Mouse (Mus musculus) intestine, embryonic 16.5 days (tissue): ENCODE data around the gene Rpl19. TPM values are rescaled to one million over a fixed set of nuclear protein-coding genes. Genes with fewer than 3 reads are reported as not detected.

Experiments used
- ATAC-seq: fragments of 200-750 bp; cut with Nextera tagmentation; 2 replicates; pipeline ENCODE4 v1.8.0; 2017; ENCODE audit warnings: moderate TSS enrichment, moderate library complexity
- H3K27ac ChIP-seq: fragments of 300-500 bp; sonication (generic); 2 replicates; pipeline ENCODE4 v1.5.1; 2014; ENCODE audit warnings: mild to moderate bottlenecking, low read length
- H3K27me3 ChIP-seq: fragments of 300-500 bp; sonication (generic); replicated peaks from 2 replicates; pipeline ENCODE4 v1.6.1; 2014; ENCODE audit warnings: low read length, control low read depth, mixed read lengths; ENCODE audit not compliant: control insufficient read depth, insufficient read depth
- H3K36me3 ChIP-seq: fragments of 300-500 bp; sonication (generic); 2 replicates; pipeline ENCODE4 v1.6.1; 2014; ENCODE audit warnings: low read length, control low read depth; ENCODE audit not compliant: control insufficient read depth, insufficient read depth
- H3K4me1 ChIP-seq: fragments of 300-500 bp; sonication (generic); 2 replicates; pipeline ENCODE4 v1.6.1; 2014; ENCODE audit warnings: low read length, control low read depth, mixed read lengths; ENCODE audit not compliant: control insufficient read depth, insufficient read depth
- H3K4me2 ChIP-seq: fragments of 300-500 bp; sonication (generic); 2 replicates; pipeline ENCODE4 v1.6.1; 2014; ENCODE audit warnings: low read depth, low read length, control low read depth
- H3K4me3 ChIP-seq: fragments of 300-500 bp; sonication (generic); 2 replicates; pipeline ENCODE4 v1.5.1; 2014; ENCODE audit warnings: mild to moderate bottlenecking, low read length
- H3K9ac ChIP-seq: fragments of 300-500 bp; sonication (generic); 2 replicates; pipeline ENCODE4 v1.6.1; 2014; ENCODE audit warnings: low read depth, low read length
- H3K9me3 ChIP-seq: fragments of 300-500 bp; sonication (generic); 2 replicates; pipeline ENCODE4 v1.6.1; 2016; ENCODE audit warnings: low read length, control low read depth; ENCODE audit not compliant: control insufficient read depth
- whole genome bisulfite sequencing: fragments of 180-500 bp; shearing (Covaris S2); extraction: QIAGEN DNeasy Blood & Tissue Kit; methylation state at CpG from one replicate; pipeline ENCODE4 v1.1.7; 2014; 5-methylcytosine and 5-hydroxymethylcytosine counted together
- polyA plus RNA-seq: library from polyadenylated mRNA; unstranded; fragments of >200 nt; fragmentation: Nextera tagmentation; extraction: Ambion mirVana; gene quantifications from 2 replicates; pipeline ENCODE4 v1.2.1, GENCODE M21; 2015

The Rpl19 gene
- polyA plus RNA-seq, 1 experiment from 2014 or later: 1,058 TPM

GRCm38 (mm10) chr11:97986738-97987465 lies 39.6 kb upstream of the Rpl19 start:
- Histone ChIP-seq H3K9me3 (no peaks in the 10 kb centered on the region), H3K4me3 (peak overlapping the region; percentile 92), H3K4me2 (peak overlapping the region; percentile 95), H3K27me3 (peaks cover 18% of the 10 kb centered on the region), H3K36me3 (no peaks in the 10 kb centered on the region), H3K9ac (peak overlapping the region; percentile 68), H3K27ac (no peak overlapping the region), H3K4me1 (peaks cover 15% of the 10 kb centered on the region)
- ATAC-seq: no peak
- WGBS: 31% methylated on average over 12 of the region's 17 CpGs

- WGBS: under 1% methylated on average over 42 of the region's 42 CpGs
- Histone ChIP-seq H3K36me3 (no peaks in the 10 kb centered on the region), H3K4me3 (peak overlapping the region; percentile 92), H3K9me3 (no peaks in the 10 kb centered on the region), H3K4me2 (peak overlapping the region; percentile 95), H3K9ac (peak overlapping the region; percentile 84), H3K27ac (peak overlapping the region; percentile 91), H3K27me3 (peaks cover 18% of the 10 kb centered on the region), H3K4me1 (peaks cover 15% of the 10 kb centered on the region)
- peak; percentile 89 for ATAC-seq
Observed at GRCm38 (mm10) chr11:97987551-97988526, 38.7 kb upstream of the Rpl19 start.

- Histone ChIP-seq H3K36me3 (no peaks in the 10 kb centered on the region), H3K4me2 (peak overlapping the region; percentile 63)
- under 1% methylated on average over 26 of the region's 26 CpGs for WGBS
Observed at GRCm38 (mm10) chr11:97988530-97989096, 37.9 kb upstream of the Rpl19 start.

GRCm38 (mm10) chr11:97994539-97995100 lies 31.9 kb upstream of the Rpl19 start:
- no peaks in the 10 kb centered on the region for H3K36me3 ChIP-seq
- ATAC-seq: peak; percentile 57
- peak overlapping the region; percentile 94 for H3K4me2 ChIP-seq
- 8% methylated on average over 13 of the region's 13 CpGs for WGBS
- H3K27me3 ChIP-seq: no peaks in the 10 kb centered on the region
- H3K27ac ChIP-seq: no peak overlapping the region
- H3K4me1 ChIP-seq: peaks cover 21% of the 10 kb centered on the region
- H3K9ac ChIP-seq: peak overlapping the region; percentile 65
- H3K9me3 ChIP-seq: no peaks in the 10 kb centered on the region
- peak overlapping the region; percentile 55 for H3K4me3 ChIP-seq

More at GRCm38 (mm10) chr11:97988530-97989096, 37.9 kb upstream of the Rpl19 start:
- peak overlapping the region; percentile 92 for H3K4me3 ChIP-seq
- peak overlapping the region; percentile 91 for H3K27ac ChIP-seq
- peak; percentile 87 for ATAC-seq
- peaks cover 18% of the 10 kb centered on the region for H3K27me3 ChIP-seq
- H3K4me1 ChIP-seq: peaks cover 15% of the 10 kb centered on the region
- H3K9ac ChIP-seq: peak overlapping the region; percentile 84
- no peaks in the 10 kb centered on the region for H3K9me3 ChIP-seq

- peak within 1 kb of the TSS; percentile 55 for H3K4me3 ChIP-seq
- H3K9me3 ChIP-seq: no peaks in the 10 kb centered on the region
- no peaks in the 10 kb centered on the region for H3K36me3 ChIP-seq
- peaks cover 16% of the 10 kb centered on the region for H3K4me1 ChIP-seq
- 0 out of 2 replicates have a peak within 1 kb of the TSS, but pooled peaks have one; percentile 14 for H3K27ac ChIP-seq
- peak within 1 kb of the TSS; percentile 65 for H3K9ac ChIP-seq
- ATAC-seq: peak; percentile 64
- H3K4me2 ChIP-seq: peak within 1 kb of the TSS; percentile 94
- H3K27me3 ChIP-seq: no peaks in the 10 kb centered on the region
- 3% methylated on average over 26 of the region's 26 CpGs for WGBS
Observed at GRCm38 (mm10) chr11:97995564-97996288, 30.8 kb upstream of the Rpl19 start, which contains the start of gene Arl5c. TSS of gene Arl5c (minus strand) at chr11:97996181.

GRCm38 (mm10) chr11:97996691-97997090 lies 29.8 kb upstream of the Rpl19 start:
- WGBS: 69% methylated on average over 1 of the region's 1 CpGs
- no peak overlapping the region for H3K4me2 ChIP-seq
- no peaks in the 10 kb centered on the region for H3K36me3 ChIP-seq
- H3K27me3 ChIP-seq: peaks cover 6% of the 10 kb centered on the region; the same call in 1 of the 2 replicates
- H3K4me3 ChIP-seq: no peak overlapping the region
- no peaks in the 10 kb centered on the region for H3K9me3 ChIP-seq
- H3K4me1 ChIP-seq: peaks cover 16% of the 10 kb centered on the region
- no peak overlapping the region for H3K9ac ChIP-seq
- no peak for ATAC-seq
- no peak overlapping the region for H3K27ac ChIP-seq

- H3K9ac ChIP-seq: 0 out of 2 replicates have a peak overlapping the region, but pooled peaks have one; percentile 29
- H3K9me3 ChIP-seq: no peaks in the 10 kb centered on the region
- 73% methylated on average over 8 of the region's 8 CpGs for WGBS
- H3K4me2 ChIP-seq: no peak overlapping the region
- peaks cover 16% of the 10 kb centered on the region for H3K4me1 ChIP-seq
- no peaks in the 10 kb centered on the region for H3K36me3 ChIP-seq
- ATAC-seq: no peak
- no peak overlapping the region for H3K4me3 ChIP-seq
- no peak overlapping the region for H3K27ac ChIP-seq
- peaks cover 12% of the 10 kb centered on the region; the same call in 1 of the 2 replicates for H3K27me3 ChIP-seq
Observed at GRCm38 (mm10) chr11:97997387-97997960, 29.0 kb upstream of the Rpl19 start.

GRCm38 (mm10) chr11:97998074-97998793 lies 28.3 kb upstream of the Rpl19 start:
- H3K36me3 ChIP-seq: no peaks in the 10 kb centered on the region; the same call in 1 of the 2 replicates
- 76% methylated on average over 11 of the region's 11 CpGs for WGBS

More at GRCm38 (mm10) chr11:97998074-97998793, 28.3 kb upstream of the Rpl19 start:
- ATAC-seq: no peak
- no peak overlapping the region for H3K4me2 ChIP-seq
- no peak overlapping the region for H3K27ac ChIP-seq
- peaks cover 20% of the 10 kb centered on the region for H3K4me1 ChIP-seq
- no peaks in the 10 kb centered on the region for H3K9me3 ChIP-seq
- H3K9ac ChIP-seq: no peak overlapping the region
- H3K27me3 ChIP-seq: peaks cover 12% of the 10 kb centered on the region; the same call in 1 of the 2 replicates
- no peak overlapping the region for H3K4me3 ChIP-seq
